Mouse (Mus musculus): ENCODE measurements around the gene Gm7073.

DNA sequence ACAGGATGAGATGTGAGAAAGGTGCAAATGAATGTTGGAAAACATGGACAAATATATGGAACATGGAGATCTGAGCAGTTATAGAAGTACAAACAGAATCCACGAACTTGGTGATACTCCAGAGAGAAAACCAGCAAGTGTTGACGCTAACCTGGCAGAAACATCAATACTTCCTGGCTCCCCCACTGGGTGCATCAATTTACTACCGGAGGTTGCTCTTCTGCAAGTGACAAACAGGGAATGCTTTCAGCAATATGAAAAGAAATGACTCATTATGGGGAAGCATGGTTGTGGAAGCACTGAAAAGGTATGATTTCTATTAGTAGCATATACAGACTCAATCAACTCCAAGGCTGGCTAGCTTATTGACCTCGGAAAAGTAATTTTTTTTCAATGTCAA lies 144.8 kb downstream of the Gm7073 start:
- no peak for TF ChIP-seq CTCF (IDR thresholded peaks at IDR 0.05; ENCODE audit: borderline replicate concordance, extremely low read depth, insufficient read depth, insufficient read length)
- TF ChIP-seq POLR2A (IDR thresholded peaks at IDR 0.05; ENCODE audit: borderline replicate concordance, extremely low read depth, insufficient read depth, insufficient read length, poor library complexity, severe bottlenecking), result no peak

All from brain, embryonic 14.5 days (tissue).